Mouse (Mus musculus): ENCODE data around the gene Ndufa6.
A peak's percentile ranks its signal among the peaks of the same experiment; 100 is the strongest.
"Not testable (repeated sequence)": the region's sequence is repeated elsewhere in the genome, so short reads cannot be mapped to it uniquely, and the experiment has no call there.

The Ndufa6 gene

DNA sequence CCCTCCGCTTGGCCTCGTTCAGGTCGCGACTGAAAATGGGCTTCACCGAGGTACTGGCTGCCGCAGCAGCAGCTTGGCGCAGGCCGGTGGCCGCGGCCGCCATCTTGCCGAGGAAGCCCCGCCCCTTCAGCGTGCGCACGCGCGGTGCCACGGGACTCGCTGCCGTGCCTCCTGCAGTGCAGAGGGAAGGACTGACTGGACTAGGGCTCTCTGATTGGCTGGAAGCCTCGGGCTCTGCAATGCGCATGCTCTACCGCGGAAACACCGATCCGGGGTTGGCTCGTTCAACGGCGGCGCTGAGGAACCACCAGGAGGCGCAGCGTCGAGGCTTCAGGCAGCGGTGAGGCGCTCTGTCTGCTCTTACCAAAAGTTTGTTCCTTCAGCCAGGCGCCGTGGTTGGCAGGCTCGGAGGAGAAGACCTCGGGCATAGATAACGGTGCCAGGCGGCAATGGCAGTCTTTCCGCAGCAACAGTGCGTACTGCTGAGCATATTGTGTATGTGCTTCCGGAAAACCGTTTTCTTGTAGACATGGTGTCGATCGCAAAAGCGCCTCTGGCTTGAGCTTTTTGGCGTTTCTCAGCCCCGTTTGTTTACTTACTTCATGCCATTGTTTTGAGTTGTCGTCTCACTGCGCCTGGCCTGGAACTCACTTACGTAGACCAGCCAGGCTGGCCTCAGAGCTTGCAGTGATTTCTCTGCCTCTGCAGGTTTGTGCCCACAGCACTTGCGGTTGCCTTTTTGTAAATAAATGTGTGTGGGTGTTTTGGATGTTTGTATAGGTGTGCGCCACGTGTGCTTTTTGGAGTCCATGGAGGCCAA is at the start of gene Ndufa6:
Gene Ndufa6 (minus strand): TSS at position 197 of the 820 bp plus-strand sequence.
- DNase-seq, result peak; percentile 98

DNA sequence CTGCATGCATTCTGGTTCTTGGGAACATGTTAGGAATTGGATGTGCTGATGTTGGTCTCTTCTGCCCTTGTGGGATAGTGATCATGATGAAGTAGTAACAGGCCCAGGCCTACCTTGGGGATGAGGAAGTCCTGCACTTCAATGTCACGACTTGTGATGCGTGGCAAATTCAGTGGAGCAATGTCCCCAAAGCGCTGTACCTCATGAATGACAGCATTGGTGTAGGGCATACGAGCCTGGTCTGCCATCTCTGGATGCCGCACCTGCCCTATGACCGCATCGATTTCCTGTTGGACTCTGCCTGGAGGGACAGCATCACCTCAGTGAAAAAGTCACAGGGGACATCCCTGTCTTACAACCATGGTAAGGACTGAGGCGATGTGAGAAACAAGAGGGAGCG is 49.5 kb upstream of the Ndufa6 start:
- DNase-seq, result no peak

DNA sequence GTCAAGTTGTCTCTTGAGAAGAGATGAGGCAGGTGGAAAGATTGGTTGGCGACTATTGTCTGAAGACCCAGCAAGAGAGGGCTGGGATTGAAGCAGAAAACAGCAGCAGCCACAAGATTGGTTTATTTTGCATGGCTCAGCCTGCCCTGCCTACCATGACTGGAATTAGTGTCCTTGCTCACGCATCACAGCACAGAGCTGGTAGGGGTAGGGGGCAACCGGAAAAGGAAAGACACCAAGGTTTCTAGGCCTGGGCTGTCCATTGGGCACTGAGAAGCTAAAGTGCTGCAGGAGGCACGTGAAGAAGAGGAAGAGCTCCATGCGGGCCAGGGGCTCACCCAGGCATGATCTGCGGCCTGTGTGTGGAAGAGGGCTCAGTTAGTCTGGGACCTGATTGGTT is 48.6 kb upstream of the Ndufa6 start:
- DNase-seq, result no peak

DNA sequence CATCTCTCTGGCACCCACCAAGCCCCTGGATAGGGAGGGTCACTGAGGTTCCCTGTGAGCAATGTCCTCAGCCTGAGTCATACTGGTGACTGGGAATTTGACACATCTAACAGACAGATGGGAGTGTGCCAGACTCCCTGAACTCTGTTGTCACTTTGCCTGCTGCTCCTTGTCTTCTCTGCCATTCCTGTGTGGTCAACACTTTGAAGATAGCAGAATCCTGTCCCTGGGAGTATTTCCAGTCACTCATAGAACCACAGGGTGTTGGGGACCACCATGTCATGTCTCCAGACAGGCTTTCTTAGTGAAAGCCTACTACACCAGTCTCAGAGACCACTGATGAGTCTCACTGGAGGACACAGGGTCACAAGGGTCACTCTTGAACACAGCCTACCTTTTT is 48.0 kb upstream of the Ndufa6 start:
- no peak for DNase-seq

DNA sequence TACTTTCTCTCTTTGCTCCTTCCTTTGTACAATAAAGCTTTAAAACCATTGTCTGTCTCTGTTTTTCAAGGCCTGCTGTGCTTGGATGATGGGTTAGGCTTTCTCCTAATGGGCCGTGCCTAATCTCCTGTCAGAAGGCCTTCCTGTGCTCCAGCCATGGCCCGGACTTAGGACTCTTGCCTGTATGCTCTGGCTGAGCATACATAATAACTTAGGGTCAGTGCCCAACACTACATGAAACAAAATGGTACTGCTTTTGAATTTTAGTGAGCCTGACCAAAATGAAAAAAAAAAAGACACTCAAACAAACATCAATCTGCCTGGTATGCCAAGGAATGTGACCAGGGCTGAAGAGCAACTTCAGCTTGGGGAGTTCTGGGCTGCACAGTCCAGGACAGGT is 47.4 kb upstream of the Ndufa6 start:
- no peak for DNase-seq

GRCm38 (mm10) chr15:82395955-82396354 is 41.8 kb upstream of the Ndufa6 start:
- not testable (repeated sequence) for DNase-seq

DNA sequence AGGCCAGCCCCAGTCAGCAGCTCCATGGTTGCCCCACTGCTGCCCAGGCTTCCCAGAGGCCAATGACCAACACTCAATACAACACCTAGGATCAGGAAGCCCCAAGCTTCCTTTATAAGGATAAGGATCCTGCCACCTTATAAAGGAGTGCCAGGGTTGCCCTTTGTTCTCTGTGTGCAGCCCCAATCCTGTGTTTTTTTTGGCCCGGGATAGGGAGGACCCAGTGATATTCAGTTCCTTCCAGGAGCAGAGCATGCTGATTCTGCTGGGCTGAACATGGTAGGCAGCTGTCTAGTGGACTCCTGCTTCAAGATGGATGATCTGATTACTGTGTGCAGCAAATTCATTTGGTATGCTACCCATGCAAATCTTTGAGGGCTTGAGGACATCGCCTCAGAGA is 39.8 kb upstream of the Ndufa6 start, which contains the start of gene Cyp2d11:
Gene Cyp2d11 (minus strand): TSS at position 101 of the 400 bp plus-strand sequence.
- DNase-seq, result not testable (repeated sequence)

DNA sequence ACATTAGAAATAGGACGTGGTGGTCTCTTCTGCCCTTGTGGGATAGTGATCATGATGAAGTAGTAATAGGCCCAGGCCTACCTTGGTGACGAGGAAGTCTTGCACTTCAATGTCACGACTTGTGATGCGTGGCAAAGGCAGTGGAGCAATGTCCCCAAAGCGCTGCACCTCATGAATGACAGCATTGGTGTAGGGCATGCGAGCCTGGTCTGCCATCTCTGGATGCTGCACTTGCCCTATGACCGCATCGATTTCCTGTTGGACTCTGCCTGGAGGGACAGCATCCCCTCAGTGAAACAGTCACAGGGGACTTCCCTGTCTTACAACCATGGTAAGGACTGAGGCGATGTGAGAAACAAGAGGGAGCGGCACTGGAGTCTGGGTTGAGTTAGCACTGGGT is 35.8 kb upstream of the Ndufa6 start:
- not testable (repeated sequence) for DNase-seq

DNA sequence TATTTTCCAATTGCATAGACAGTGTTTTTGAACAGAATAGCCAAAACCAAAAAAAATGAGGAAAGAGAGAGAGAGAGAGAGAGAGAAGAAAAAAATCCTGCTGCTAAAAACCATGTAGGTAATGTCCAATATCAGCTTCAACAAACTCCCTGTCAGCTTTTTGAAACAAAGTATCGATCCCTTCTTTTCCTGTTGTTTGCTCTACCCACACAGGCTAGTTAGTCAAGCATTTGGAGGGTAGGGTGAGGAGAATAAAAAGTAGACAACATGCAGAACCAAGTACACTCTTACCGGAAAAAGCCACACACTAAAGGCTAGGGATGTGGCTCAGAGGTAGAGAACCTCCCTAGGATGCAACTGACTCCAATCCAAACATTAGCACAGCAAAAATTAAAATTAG is 31.6 kb upstream of the Ndufa6 start:
- no peak for DNase-seq

GRCm38 (mm10) chr15:82382441-82382840 is 28.3 kb upstream of the Ndufa6 start:
- DNase-seq, result no peak

DNA sequence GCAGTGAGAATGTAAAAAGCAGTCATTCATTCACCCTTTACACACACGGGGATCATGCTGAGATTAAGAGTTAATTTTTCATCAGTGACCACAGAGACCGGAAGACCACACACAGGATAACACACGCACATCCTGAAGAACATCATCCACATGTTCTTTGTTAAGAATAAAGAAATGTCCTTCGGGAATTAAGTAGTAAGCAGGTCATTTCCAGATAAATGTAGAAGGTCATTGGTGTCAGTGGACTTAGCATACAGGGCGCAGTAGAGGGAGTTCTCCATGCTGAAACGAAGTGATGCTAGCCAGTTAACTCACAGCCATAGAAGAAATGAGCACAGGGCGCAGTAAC is 26.6 kb upstream of the Ndufa6 start:
- no peak for DNase-seq

DNA sequence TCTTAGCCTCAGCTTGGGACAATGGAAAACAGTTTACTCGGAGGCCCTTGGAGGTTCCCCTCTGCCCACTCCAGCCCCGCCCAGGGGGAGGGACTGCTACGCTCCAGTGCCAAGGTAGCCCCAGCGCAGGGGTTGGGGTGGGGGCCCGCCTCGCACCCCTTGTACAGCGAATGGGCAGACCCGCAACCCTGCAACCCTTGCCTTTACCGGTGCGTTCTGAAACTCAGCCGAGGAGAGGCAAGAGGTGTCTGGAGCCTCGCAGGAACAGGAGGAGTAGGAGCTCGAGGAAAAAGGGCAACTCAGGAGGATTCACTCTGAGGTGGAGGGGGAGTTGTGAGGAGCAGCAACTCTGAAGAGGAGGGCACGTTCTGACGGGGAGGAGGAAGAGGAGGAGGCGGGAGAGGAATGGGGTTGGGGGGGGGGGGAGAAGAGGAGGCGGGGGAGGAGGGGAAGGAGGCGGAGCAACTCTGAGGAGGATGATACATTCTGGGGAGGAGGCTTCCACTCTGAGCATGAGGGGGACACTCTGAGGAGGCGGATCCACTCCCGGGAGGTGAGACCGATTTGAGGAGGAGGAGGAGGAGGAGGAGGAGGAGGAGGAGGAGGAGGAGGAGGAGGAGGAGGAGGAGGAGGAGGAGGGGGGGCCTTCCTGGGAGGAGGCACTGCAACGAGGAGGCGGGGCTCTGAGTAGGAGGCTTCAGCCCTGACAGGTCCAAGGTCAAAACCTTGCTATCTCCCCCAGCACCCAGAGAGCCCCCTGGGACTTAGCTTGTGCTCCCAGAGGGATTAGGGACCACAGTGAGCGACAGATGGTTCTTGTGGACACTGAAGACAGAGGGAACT is 26.0 kb upstream of the Ndufa6 start, which contains the start of gene Cyp2d22:
Gene Cyp2d22 (minus strand): TSS at position 390 of the 843 bp plus-strand sequence.
- peak; percentile 54 for DNase-seq

GRCm38 (mm10) chr15:82379511-82379870 is 25.4 kb upstream of the Ndufa6 start:
- DNase-seq, result no peak

DNA sequence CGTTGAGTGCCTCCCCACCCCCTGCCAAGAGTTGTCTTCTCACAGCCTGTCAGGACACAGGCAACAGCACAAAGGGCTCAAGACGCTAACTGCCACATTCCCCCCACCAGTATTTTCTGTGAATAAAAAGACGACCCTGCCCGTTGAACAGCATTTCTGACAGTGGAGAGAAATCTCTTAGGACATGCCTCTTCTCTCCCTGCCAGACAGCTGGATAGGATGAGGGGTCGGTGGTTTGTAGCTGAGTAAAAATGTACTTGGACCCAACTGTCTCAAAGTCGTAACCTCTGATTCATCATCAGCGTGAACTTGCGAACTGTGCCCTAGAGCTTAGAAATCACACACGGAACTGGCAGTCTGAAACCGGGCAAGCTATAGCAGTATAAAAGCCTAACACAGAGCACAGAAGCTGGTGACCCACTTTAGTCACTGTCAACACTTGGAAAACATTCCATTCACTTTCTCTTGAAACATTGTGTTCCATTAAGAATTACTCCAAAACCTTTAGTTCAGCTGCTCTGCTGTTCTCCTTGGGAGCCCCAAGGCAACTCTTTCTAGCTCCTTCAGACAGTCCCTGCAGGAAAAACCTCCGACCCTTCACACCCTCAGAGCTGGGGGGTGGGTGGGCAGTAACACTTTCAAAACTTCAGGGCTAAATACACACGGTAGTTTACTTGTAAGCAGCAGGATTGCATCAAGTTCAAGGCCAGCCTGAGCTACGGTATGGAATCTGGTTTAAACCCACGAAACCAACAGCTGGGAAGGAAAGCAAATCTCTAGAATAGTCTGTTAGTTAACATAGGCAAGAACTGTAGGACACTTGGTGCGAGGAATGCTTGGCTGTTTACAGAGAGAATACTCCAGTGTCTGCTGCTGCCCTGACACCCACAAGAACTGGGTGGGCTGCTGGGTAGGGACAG is 24.4 kb upstream of the Ndufa6 start:
- no peak for DNase-seq

GRCm38 (mm10) chr15:82377701-82378100 is 23.6 kb upstream of the Ndufa6 start:
- no peak for DNase-seq

DNA sequence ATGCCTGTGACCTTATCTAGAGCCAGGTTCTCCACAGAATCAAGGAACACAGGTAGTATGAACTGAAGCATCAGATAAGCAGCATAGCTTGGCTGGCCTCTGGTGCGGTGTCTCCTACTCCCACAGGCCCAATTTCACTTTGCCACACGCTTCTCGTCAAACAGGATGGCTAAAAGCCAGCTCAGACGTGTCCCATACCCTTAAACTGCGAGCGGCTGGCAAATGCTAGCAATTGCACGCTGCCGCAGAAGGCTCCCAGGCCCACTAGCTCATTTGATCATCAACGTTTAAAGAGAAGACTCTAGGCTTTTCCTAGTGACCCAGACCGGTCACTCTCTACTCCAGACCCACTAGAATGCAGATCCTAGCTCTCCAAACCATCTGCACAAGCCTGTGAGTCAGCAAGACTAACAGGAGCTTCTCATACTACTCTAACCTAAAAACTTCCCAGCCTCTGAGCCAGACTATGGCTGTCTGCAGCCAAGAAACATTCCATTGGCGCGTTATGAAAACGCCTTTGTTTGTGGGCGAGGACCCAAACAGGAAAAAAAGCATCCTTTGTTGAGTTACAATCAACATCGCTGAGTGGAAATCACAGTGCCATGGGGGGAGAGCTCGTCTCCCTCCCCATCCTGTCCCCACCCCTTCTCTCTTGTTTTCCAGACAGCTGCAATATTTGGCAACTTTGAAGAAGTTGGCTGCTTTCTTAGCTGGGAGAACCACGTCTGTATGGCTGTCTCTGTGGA is 22.4 kb upstream of the Ndufa6 start:
- no peak for DNase-seq

DNA sequence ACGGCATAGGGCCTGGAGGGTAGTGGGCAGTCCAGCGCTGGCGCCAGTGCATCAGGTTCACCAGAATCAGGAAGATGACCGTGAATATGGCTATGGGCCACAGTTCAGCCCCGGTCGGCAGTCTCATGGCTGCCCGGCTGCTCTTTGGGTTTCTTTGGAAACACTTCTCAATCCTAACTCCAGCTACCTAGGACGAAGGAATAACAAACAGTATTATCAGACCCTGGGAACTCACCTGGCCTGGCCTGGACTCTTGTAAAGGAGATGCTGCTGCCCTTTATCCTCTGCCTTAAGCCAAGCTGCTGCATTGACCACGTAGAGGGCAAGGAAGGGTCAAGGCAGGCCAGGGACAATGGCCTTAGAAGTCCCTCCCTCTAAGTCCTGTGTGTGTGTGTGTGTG is 21.7 kb upstream of the Ndufa6 start:
- DNase-seq, result no peak

DNA sequence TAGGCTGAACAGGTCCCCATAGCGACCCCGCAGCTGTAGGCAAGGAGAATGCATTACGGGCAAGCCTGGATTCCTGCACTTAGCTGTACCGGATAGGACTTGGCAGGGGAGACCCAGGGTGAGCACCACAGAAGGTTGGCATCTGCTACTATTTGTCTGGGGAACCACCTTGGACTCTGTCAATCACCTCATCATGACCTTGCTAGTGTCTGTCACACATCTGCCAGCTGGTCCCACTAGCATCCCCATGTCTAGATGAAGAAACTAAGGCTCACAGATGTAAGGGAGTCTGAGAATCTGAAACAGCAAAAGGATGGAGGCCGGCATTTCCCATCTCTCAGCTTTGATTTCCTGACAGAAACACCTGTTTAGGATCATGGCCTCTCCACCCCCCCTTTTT is 20.3 kb upstream of the Ndufa6 start:
- DNase-seq, result no peak

GRCm38 (mm10) chr15:82372991-82373390 is 18.9 kb upstream of the Ndufa6 start:
- DNase-seq, result no peak

- no peak for DNase-seq
These were observed 18.3 kb upstream of the Ndufa6 start for GRCm38 (mm10) chr15:82372446-82372845.

GRCm38 (mm10) chr15:82368851-82369250 is 14.7 kb upstream of the Ndufa6 start:
- no peak for DNase-seq

DNA sequence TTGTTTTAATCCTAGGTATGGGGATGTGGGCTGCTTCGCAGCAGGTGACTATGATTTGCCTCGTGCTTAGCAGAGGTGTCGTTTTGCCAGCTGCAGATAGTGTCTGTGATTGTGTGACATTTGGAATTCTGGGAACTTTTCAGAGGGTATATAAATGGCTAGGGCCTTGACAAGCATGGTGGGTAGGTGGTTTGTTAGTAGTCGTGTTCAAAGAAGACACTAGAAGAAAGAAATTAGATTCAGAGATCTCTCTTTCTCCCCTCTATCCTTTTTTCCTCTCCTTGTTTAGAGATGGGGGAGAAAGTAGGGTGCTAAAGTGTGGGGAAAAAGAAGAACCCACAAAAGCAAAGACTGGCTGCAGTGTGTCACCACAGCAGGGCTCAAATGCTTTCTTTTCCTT is 14.0 kb upstream of the Ndufa6 start:
- DNase-seq, result no peak

Measured in thymus, postnatal 14 days (tissue).